ENCODE assay signal across 8 mouse cellular contexts in genomic region chr8:105937496-105938305, GRCm38 (mm10). TPM values are rescaled to one million over a fixed set of nuclear protein-coding genes. Genes with fewer than 3 reads are reported as not detected.
A peak's percentile ranks its signal among the peaks of the same experiment; 100 is the strongest.
DNase-seq lines count a peak whose midpoint lies in the region; ATAC-seq and TF ChIP-seq lines count a peak whose summit lies in the region.

No protein-coding gene starts in this region.

- no peak; the same call in 1 of the 2 replicates for ATAC-seq in cerebellum, adult (ENCODE audit: insufficient number of reproducible peaks, low FRiP score, low TSS enrichment)

- peak overlapping the region; percentile 64 for H3K4me3 ChIP-seq in embryonic fibroblast, embryonic 13.5 days (ENCODE audit: insufficient read depth, low read length)
- peak overlapping the region; percentile 95 for H3K4me3 ChIP-seq in small intestine, adult 2 months (ENCODE audit: low read depth, low read length)

- intact Hi-C loops in heart, postnatal 36 days (cut with DNase I), result loop anchor here (5.0 kb wide), 1 partner anchor 75 kb away; the partner anchor contains the start of gene Ddx28

- WGBS in small intestine, adult 2 months, result under 1% methylated on average over 33 of the region's 33 CpGs

- H3K4me1 ChIP-seq in embryonic fibroblast, embryonic 13.5 days (ENCODE audit: control insufficient read depth, insufficient read depth, low read length), result no peaks in the 10 kb centered on the region
- H3K4me1 ChIP-seq in small intestine, adult 2 months (ENCODE audit: control insufficient read depth, insufficient read depth, insufficient read length, low read length), result peaks cover 11% of the 10 kb centered on the region

- DNase-seq in cerebellum, adult 11-12 months, result peak; percentile 46
- DNase-seq in adrenal gland, adult 2 months, result peak; percentile 77
- DNase-seq in heart, postnatal 36 days, result peak; percentile 63 to 68
- peak; percentile 36 for DNase-seq in layer of hippocampus, adult 9-11 months
- peak; percentile 55 for DNase-seq in lung, postnatal 25 days (ENCODE audit: low spot score)

- peak overlapping the region; percentile 80 for H3K27ac ChIP-seq in embryonic fibroblast, embryonic 13.5 days (ENCODE audit: insufficient read depth, low read length)
- peak overlapping the region; percentile 92 for H3K27ac ChIP-seq in small intestine, adult 2 months (ENCODE audit: insufficient read depth, low read depth, low read length)

- peaks cover 24% of the 10 kb centered on the region for H3K36me3 ChIP-seq in small intestine, adult 2 months (ENCODE audit: control insufficient read depth, insufficient read depth, low read length)

- no peak for TF ChIP-seq CTCF in embryonic fibroblast, embryonic 13.5 days (IDR thresholded peaks at IDR 0.05; ENCODE audit: borderline replicate concordance, insufficient read depth, low read length)
- TF ChIP-seq CTCF in small intestine, adult 2 months (IDR thresholded peaks at IDR 0.05; ENCODE audit: extremely low read depth, insufficient read length, insufficient replicate concordance, low read depth, low read length), result peak; percentile 26; the same call in 1 of the 2 replicates

- peak; percentile 53 for TF ChIP-seq POLR2A in embryonic fibroblast, embryonic 13.5 days (IDR thresholded peaks at IDR 0.05; ENCODE audit: low read depth, low read length)
- TF ChIP-seq POLR2A in small intestine, adult 2 months (IDR thresholded peaks at IDR 0.05; ENCODE audit: low read depth, low read length), result peak; percentile 81; the same call in 1 of the 2 replicates

- H3K27me3 ChIP-seq in small intestine, adult 2 months (ENCODE audit: control insufficient read depth, insufficient read depth, low read length), result no peaks in the 10 kb centered on the region

RNA-seq across cellular contexts. Expression of gene Psmb10, which starts 0.5 kb away (rescaled TPM):
- total RNA-seq in adrenal gland, adult 2 months (2021), result 10 to 100 TPM; 77.0 to 79.0 TPM
- 156 and 174 TPM in 2 replicates for polyA plus RNA-seq in adrenal gland, adult 2 months (2012; rRNA removed)
- 27.1 and 30.5 TPM in 2 replicates for polyA plus RNA-seq in embryonic fibroblast, embryonic 13.5 days (2011; ENCODE audit: insufficient read length, low read depth, missing spikeins)
- 10 to 100 TPM; 63.6 to 72.7 TPM for total RNA-seq in heart, postnatal 36 days (2021)
- polyA plus RNA-seq in small intestine, adult 2 months (2012; rRNA removed), result 503 and 1,032 TPM in 2 replicates

RNA-seq across cellular contexts. Expression of gene Ctrl, which starts 4.0 kb away (rescaled TPM):
- under 1 TPM; 0.73 to 0.84 TPM for total RNA-seq in adrenal gland, adult 2 months (2021)
- 1.1 and 2.0 TPM in 2 replicates for polyA plus RNA-seq in adrenal gland, adult 2 months (2012; rRNA removed)
- not detected in 2 replicates for polyA plus RNA-seq in embryonic fibroblast, embryonic 13.5 days (2011; ENCODE audit: insufficient read length, low read depth, missing spikeins)
- total RNA-seq in heart, postnatal 36 days (2021), result under 1 TPM in 1 of 2 experiments, not detected in 1; 0.43 TPM
- polyA plus RNA-seq in small intestine, adult 2 months (2012; rRNA removed), result 32.5 and 17,898 TPM in 2 replicates

RNA-seq across cellular contexts. Expression of gene Lcat, which starts 5.5 kb away (rescaled TPM):
- 1 to 10 TPM; 1.3 to 2.9 TPM for total RNA-seq in adrenal gland, adult 2 months (2021)
- 1.9 and 3.3 TPM in 2 replicates for polyA plus RNA-seq in adrenal gland, adult 2 months (2012; rRNA removed)
- polyA plus RNA-seq in embryonic fibroblast, embryonic 13.5 days (2011; ENCODE audit: insufficient read length, low read depth, missing spikeins), result 2.3 and 3.9 TPM in 2 replicates
- 1 to 10 TPM; 1.0 to 1.1 TPM for total RNA-seq in heart, postnatal 36 days (2021)
- polyA plus RNA-seq in small intestine, adult 2 months (2012; rRNA removed), result 0.72 and 2.6 TPM in 2 replicates

RNA-seq across cellular contexts. Expression of gene Slc12a4, which starts 28.2 kb away (rescaled TPM):
- total RNA-seq in adrenal gland, adult 2 months (2021), result 10 to 100 TPM; 40.2 to 60.5 TPM
- 62.4 and 63.2 TPM in 2 replicates for polyA plus RNA-seq in adrenal gland, adult 2 months (2012; rRNA removed)
- polyA plus RNA-seq in embryonic fibroblast, embryonic 13.5 days (2011; ENCODE audit: insufficient read length, low read depth, missing spikeins), result 60.2 and 82.1 TPM in 2 replicates
- total RNA-seq in heart, postnatal 36 days (2021), result 10 to 100 TPM; 48.0 to 50.3 TPM
- 6.8 and 8.9 TPM in 2 replicates for polyA plus RNA-seq in small intestine, adult 2 months (2012; rRNA removed)

RNA-seq across cellular contexts. Expression of gene Pskh1, which starts 37.5 kb away (rescaled TPM):
- total RNA-seq in adrenal gland, adult 2 months (2021), result 10 to 100 TPM; 32.5 to 33.3 TPM
- 45.3 and 51.2 TPM in 2 replicates for polyA plus RNA-seq in adrenal gland, adult 2 months (2012; rRNA removed)
- polyA plus RNA-seq in embryonic fibroblast, embryonic 13.5 days (2011; ENCODE audit: insufficient read length, low read depth, missing spikeins), result 28.9 and 30.5 TPM in 2 replicates
- total RNA-seq in heart, postnatal 36 days (2021), result 10 to 100 TPM; 15.1 to 17.2 TPM
- 10.2 and 20.2 TPM in 2 replicates for polyA plus RNA-seq in small intestine, adult 2 months (2012; rRNA removed)

Comparison
In these comparisons a context has a peak if more than half of its experiments do, and no peak if none do; other contexts are left out.
1. RNA of gene Ctrl, which starts 4.0 kb away (polyA plus RNA-seq): 32.5 to 17,898 TPM in small intestine, adult 2 months; 1.1 to 2.0 TPM in adrenal gland, adult 2 months and not detected in embryonic fibroblast, embryonic 13.5 days; every median in the first group is over 10 times any median in the second.
2. Peak in every context shown above with its lines, with median percentiles within 50 percentile points of each other: DNase-seq.